Mouse (Mus musculus) intestine, embryonic 15.5 days (tissue): ENCODE data around the gene Lipc. TPM values are rescaled to one million over a fixed set of nuclear protein-coding genes. Genes with fewer than 3 reads are reported as not detected.
A peak's percentile ranks its signal among the peaks of the same experiment; 100 is the strongest.

ENCODE experiments used
- ATAC-seq: fragments of 200-750 bp; cut with Nextera tagmentation; 2 replicates; pipeline ENCODE4 v1.8.0; 2017; ENCODE audit warnings: moderate TSS enrichment, moderate library complexity
- H3K27ac ChIP-seq: fragments of 300-500 bp; sonication (generic); 2 replicates; pipeline ENCODE4 v1.5.1; 2015; ENCODE audit warnings: mild to moderate bottlenecking, inconsistent platforms
- H3K27me3 ChIP-seq: fragments of 300-500 bp; sonication (generic); replicated peaks from 2 replicates; pipeline ENCODE4 v1.6.1; 2015; ENCODE audit warnings: inconsistent platforms
- H3K36me3 ChIP-seq: fragments of 300-500 bp; sonication (generic); 2 replicates; pipeline ENCODE4 v1.6.1; 2015; ENCODE audit warnings: inconsistent platforms
- H3K4me1 ChIP-seq: fragments of 300-500 bp; sonication (generic); replicated peaks from 2 replicates; pipeline ENCODE4 v1.6.1; 2015; ENCODE audit warnings: inconsistent platforms
- H3K4me2 ChIP-seq: fragments of 300-500 bp; sonication (generic); replicated peaks from 2 replicates; pipeline ENCODE4 v1.6.1; 2015; ENCODE audit warnings: mild to moderate bottlenecking, inconsistent platforms
- H3K4me3 ChIP-seq: fragments of 300-500 bp; sonication (generic); replicated peaks from 2 replicates; pipeline ENCODE4 v1.5.1; 2015; ENCODE audit warnings: inconsistent platforms
- H3K9ac ChIP-seq: fragments of 300-500 bp; sonication (generic); 2 replicates; pipeline ENCODE4 v1.6.1; 2015; ENCODE audit warnings: inconsistent platforms
- H3K9me3 ChIP-seq: fragments of 300-500 bp; sonication (generic); 2 replicates; pipeline ENCODE4 v1.6.1; 2016; ENCODE audit warnings: inconsistent platforms
- WGBS: fragments of 180-500 bp; shearing (Covaris S2); methylation state at CpG from one replicate; pipeline ENCODE4 v1.1.7; 2015; 5-methylcytosine and 5-hydroxymethylcytosine counted together
- polyA plus RNA-seq: library from polyadenylated mRNA; unstranded; fragments of >200 nt; fragmentation: Nextera tagmentation; extraction: Ambion mirVana; gene quantifications from 2 replicates; pipeline ENCODE4 v1.2.1, GENCODE M21; 2015

Gene Lipc
- polyA plus RNA-seq, 1 experiment from 2014 or later, result 1.1 TPM

DNA sequence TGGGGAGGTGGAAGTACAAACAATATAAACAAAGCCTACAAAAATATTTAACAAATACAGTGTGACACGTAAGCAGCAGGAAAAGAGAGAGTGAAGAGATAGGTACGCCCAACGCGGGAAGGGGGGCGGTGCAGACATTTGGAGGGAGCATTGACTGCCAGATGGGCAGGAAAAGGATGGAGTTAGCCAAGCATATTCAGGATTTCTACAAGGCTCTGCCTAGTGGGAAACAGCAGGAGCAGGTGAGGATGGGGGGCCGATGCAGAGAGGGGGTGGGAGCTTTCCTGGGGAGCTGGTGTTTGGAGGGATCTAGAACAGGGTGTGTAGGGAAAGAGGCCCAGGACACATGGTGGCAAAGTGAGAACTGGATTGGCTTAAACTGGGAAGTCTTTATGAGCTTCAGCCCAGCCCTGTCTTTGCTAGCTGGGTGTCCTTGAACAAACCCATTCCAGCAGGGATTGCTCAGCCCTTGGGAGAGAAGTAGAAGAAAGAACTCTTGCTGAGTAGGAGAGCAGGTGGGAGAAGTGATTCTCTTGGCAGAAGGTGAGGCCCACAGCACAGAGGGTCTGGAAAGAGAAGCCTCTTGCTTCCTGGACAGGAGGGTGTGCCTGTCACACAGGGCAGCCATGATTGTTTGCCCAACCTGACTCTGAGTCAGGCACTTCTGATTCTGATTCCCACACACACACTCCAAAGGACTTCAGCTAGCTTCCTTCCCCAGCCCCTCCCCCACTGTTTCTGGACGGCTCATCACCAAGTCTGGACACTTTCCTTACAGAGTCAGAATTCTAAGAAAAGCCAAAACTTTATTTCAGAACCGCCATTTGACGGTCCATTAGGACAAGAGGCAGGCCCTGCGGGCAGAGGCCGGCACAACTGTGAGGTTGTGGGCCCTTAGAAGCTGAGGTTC is 49.0 kb downstream of the Lipc start:
- 0 out of 2 replicates have a peak, but pooled peaks cover 2% of the 10 kb centered on the region for H3K4me1 ChIP-seq
- ATAC-seq, result peak; percentile 45; the same call in 1 of the 2 replicates
- no peaks in the 10 kb centered on the region for H3K27me3 ChIP-seq
- H3K4me2 ChIP-seq, result no peak overlapping the region
- no peak overlapping the region for H3K9ac ChIP-seq
- 93% methylated on average over 11 of the region's 11 CpGs for WGBS
- no peaks in the 10 kb centered on the region for H3K9me3 ChIP-seq
- no peak overlapping the region for H3K27ac ChIP-seq
- H3K4me3 ChIP-seq, result no peak overlapping the region
- no peaks in the 10 kb centered on the region for H3K36me3 ChIP-seq

DNA sequence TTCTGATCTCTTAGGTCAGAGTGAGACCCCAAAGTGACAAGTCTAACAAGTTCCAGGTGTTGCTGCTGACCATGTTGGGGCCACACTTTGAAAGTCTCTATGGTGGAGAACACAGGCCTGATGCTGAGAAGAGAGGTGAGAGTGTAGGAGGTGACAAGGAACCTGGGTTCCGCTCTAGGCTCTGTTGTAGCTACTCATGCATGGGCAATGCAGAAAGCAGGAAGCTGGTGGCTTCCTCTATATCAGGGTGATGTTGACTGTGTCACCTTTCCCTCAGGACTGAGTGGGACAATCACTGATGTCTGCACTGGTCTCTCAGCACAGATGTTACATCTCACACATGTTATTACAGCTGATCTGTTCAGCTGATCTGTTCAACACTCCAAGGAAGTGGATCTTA is 57.8 kb downstream of the Lipc start:
- Histone ChIP-seq H3K9me3 (no peaks in the 10 kb centered on the region), H3K4me3 (no peak overlapping the region), H3K27me3 (no peaks in the 10 kb centered on the region), H3K36me3 (no peaks in the 10 kb centered on the region), H3K27ac (no peak overlapping the region), H3K9ac (no peak overlapping the region), H3K4me2 (no peak overlapping the region), H3K4me1 (no peaks in the 10 kb centered on the region)
- ATAC-seq, result no peak
- WGBS, result 85% methylated on average over 1 of the region's 1 CpGs

- no peak overlapping the region for H3K4me2 ChIP-seq
- 32% methylated on average over 3 of the region's 3 CpGs for WGBS
- H3K27ac ChIP-seq, result no peak overlapping the region
- 0 out of 2 replicates have a peak, but pooled peaks have one; percentile 10 for ATAC-seq
- no peaks in the 10 kb centered on the region for H3K4me1 ChIP-seq
- no peak overlapping the region for H3K9ac ChIP-seq
- no peaks in the 10 kb centered on the region for H3K9me3 ChIP-seq
- H3K4me3 ChIP-seq, result no peak overlapping the region
- H3K27me3 ChIP-seq, result no peaks in the 10 kb centered on the region
- no peaks in the 10 kb centered on the region for H3K36me3 ChIP-seq
These were observed 58.5 kb downstream of the Lipc start for GRCm38 (mm10) chr9:70893526-70893925.

DNA sequence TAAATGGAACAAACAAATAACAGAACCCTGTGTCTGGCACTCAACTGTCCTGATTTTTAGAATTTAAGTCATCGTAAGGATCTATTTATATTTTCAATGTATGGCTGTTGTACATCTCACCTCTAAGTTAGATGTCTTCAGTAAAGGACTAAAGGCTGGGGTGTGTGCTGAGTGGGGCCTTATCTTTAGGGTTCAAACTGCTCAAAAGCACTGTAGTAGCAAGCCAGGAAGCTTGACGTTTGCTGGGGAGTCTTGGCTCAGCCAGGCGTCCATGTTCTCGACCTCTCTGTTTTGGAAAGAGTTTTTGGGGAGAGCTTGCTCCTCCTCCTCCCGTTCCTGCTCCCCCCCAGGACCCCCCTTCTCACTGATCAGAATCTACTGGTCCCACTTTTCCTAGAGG is 59.4 kb downstream of the Lipc start:
- Histone ChIP-seq H3K9me3 (no peaks in the 10 kb centered on the region), H3K27ac (no peak overlapping the region), H3K4me2 (no peak overlapping the region), H3K4me3 (no peak overlapping the region), H3K9ac (no peak overlapping the region), H3K27me3 (no peaks in the 10 kb centered on the region), H3K4me1 (no peaks in the 10 kb centered on the region), H3K36me3 (no peaks in the 10 kb centered on the region)
- no peak for ATAC-seq
- 77% methylated on average over 5 of the region's 5 CpGs for WGBS

GRCm38 (mm10) chr9:70891431-70892133 is 60.4 kb downstream of the Lipc start:
- H3K4me1 ChIP-seq, result no peaks in the 10 kb centered on the region
- ATAC-seq, result no peak
- 42% methylated on average over 8 of the region's 8 CpGs for WGBS
- no peak overlapping the region for H3K4me3 ChIP-seq
- H3K4me2 ChIP-seq, result no peak overlapping the region
- H3K27ac ChIP-seq, result no peak overlapping the region
- H3K9me3 ChIP-seq, result no peaks in the 10 kb centered on the region
- H3K36me3 ChIP-seq, result no peaks in the 10 kb centered on the region
- H3K9ac ChIP-seq, result no peak overlapping the region
- H3K27me3 ChIP-seq, result no peaks in the 10 kb centered on the region

DNA sequence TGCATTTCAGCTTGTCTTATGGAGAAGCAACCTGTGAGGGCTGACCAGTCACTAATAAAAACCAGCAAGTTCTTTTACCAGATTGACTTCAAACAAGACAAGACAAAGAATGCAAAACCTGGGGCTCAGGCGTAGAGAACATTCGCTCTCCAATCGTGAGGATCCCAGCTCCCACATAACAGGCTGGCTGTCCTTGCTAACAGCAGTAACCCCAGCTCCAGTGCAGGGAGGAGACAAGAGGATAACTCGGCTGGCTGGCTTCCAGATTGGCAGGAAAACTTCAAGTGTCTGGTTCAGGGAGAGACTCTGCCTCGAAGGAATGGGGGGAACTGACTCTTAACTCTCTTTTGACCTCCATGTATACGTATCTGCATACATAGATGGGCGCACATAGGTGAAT is 61.3 kb downstream of the Lipc start:
- no peak for ATAC-seq
- Histone ChIP-seq H3K4me1 (no peaks in the 10 kb centered on the region), H3K4me2 (no peak overlapping the region), H3K27me3 (no peaks in the 10 kb centered on the region), H3K4me3 (no peak overlapping the region), H3K9ac (no peak overlapping the region), H3K9me3 (no peaks in the 10 kb centered on the region), H3K27ac (no peak overlapping the region), H3K36me3 (no peaks in the 10 kb centered on the region)
- 83% methylated on average over 7 of the region's 7 CpGs for WGBS

GRCm38 (mm10) chr9:70888969-70889368 is 63.1 kb downstream of the Lipc start:
- no peaks in the 10 kb centered on the region for H3K4me1 ChIP-seq
- no peaks in the 10 kb centered on the region for H3K36me3 ChIP-seq
- H3K9ac ChIP-seq, result no peak overlapping the region
- WGBS, result 52% methylated on average over 4 of the region's 4 CpGs
- H3K4me2 ChIP-seq, result no peak overlapping the region
- no peak overlapping the region for H3K4me3 ChIP-seq
- no peaks in the 10 kb centered on the region for H3K27me3 ChIP-seq
- peak overlapping the region; percentile 68 for H3K27ac ChIP-seq
- ATAC-seq, result peak; percentile 97
- no peaks in the 10 kb centered on the region for H3K9me3 ChIP-seq

- peak; percentile 82 for ATAC-seq
- Histone ChIP-seq H3K27ac (peak overlapping the region; percentile 68), H3K4me2 (no peak overlapping the region), H3K36me3 (no peaks in the 10 kb centered on the region), H3K4me1 (no peaks in the 10 kb centered on the region), H3K27me3 (no peaks in the 10 kb centered on the region), H3K9me3 (no peaks in the 10 kb centered on the region), H3K9ac (no peak overlapping the region), H3K4me3 (no peak overlapping the region)
- 83% methylated on average over 2 of the region's 2 CpGs for WGBS
These were observed 63.5 kb downstream of the Lipc start for GRCm38 (mm10) chr9:70888556-70888955.

DNA sequence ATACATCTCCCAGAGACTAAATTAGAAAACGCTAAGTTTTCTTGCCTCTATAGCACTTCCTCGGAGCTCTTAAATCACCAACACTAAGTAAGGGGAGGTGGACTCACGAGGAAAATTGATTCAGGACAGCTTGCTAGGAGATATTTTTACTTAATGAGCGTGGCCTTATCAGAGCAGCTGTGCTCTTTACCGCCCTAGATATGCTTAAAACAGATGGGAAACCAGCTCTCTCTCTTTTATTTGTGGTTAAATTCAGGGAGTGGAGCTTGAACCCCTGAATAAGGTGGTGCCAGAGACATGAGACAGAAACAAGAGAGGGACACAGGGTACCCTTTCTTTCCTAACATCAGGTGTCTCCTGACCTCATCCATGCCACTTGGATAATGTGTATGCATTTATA is 70.0 kb downstream of the Lipc start:
- Histone ChIP-seq H3K27ac (no peak overlapping the region), H3K9ac (no peak overlapping the region), H3K4me1 (no peaks in the 10 kb centered on the region), H3K4me3 (no peak overlapping the region), H3K4me2 (no peak overlapping the region), H3K36me3 (no peaks in the 10 kb centered on the region), H3K27me3 (no peaks in the 10 kb centered on the region), H3K9me3 (no peaks in the 10 kb centered on the region)
- no peak for ATAC-seq
- 53% methylated on average over 5 of the region's 5 CpGs for WGBS

GRCm38 (mm10) chr9:70878823-70879222 is 73.2 kb downstream of the Lipc start:
- no peak for ATAC-seq
- H3K27me3 ChIP-seq, result no peaks in the 10 kb centered on the region
- H3K36me3 ChIP-seq, result no peaks in the 10 kb centered on the region
- no peaks in the 10 kb centered on the region for H3K4me1 ChIP-seq
- H3K4me2 ChIP-seq, result no peak overlapping the region
- H3K9me3 ChIP-seq, result no peaks in the 10 kb centered on the region
- H3K4me3 ChIP-seq, result no peak overlapping the region
- no peak overlapping the region for H3K27ac ChIP-seq
- no peak overlapping the region for H3K9ac ChIP-seq

DNA sequence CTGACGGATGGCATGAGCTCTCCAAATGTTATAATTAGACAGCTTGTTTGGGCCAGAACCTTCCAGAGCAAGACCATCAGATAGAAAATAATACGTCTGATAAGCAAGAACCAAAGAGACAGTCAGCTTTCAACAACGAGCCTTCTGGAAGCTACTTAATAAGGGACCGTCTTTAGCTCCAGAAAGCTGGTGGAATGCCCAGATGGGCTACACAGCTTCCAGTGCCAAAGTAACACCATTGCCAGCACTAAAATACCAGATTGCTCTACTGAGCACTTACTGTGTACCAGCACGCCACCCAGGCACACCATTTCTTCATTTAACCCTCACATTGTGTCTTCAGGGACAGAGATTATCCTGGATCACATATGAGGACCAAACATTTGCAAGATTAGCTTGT is 73.9 kb downstream of the Lipc start:
- Histone ChIP-seq H3K36me3 (no peaks in the 10 kb centered on the region), H3K9ac (no peak overlapping the region), H3K4me2 (no peak overlapping the region), H3K27ac (no peak overlapping the region), H3K9me3 (no peaks in the 10 kb centered on the region), H3K4me3 (no peak overlapping the region), H3K4me1 (no peaks in the 10 kb centered on the region), H3K27me3 (no peaks in the 10 kb centered on the region)
- no peak for ATAC-seq
- 81% methylated on average over 5 of the region's 5 CpGs for WGBS

DNA sequence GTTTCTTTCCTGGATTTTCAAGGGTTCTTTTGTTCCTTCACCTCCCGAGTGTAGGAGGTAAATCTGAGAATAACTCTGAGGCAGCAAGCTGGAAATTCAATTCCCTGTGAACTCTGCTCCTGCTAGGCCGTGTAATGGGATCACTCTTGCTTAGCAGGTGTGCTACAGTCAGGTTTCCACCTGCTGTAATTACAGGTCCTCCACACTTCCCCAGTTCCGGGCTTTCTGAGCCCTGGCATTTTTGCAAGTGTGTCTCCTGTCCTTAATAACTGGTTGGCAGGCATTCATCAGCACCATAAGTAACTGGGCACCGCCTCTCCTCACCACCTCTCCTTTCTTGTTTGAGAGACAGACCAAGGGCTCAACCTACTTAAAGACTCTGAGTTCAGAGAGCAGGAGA is 76.5 kb downstream of the Lipc start:
- H3K36me3 ChIP-seq, result no peaks in the 10 kb centered on the region
- WGBS, result 67% methylated on average over 4 of the region's 4 CpGs
- H3K27ac ChIP-seq, result no peak overlapping the region
- no peak overlapping the region for H3K4me3 ChIP-seq
- no peaks in the 10 kb centered on the region for H3K4me1 ChIP-seq
- no peaks in the 10 kb centered on the region for H3K9me3 ChIP-seq
- H3K4me2 ChIP-seq, result no peak overlapping the region
- H3K27me3 ChIP-seq, result no peaks in the 10 kb centered on the region
- ATAC-seq, result no peak
- H3K9ac ChIP-seq, result no peak overlapping the region

GRCm38 (mm10) chr9:70875059-70875458 is 77.0 kb downstream of the Lipc start:
- H3K36me3 ChIP-seq, result no peaks in the 10 kb centered on the region
- H3K4me1 ChIP-seq, result no peaks in the 10 kb centered on the region
- 76% methylated on average over 4 of the region's 4 CpGs for WGBS
- no peak for ATAC-seq
- H3K27me3 ChIP-seq, result no peaks in the 10 kb centered on the region
- no peak overlapping the region for H3K27ac ChIP-seq
- H3K9me3 ChIP-seq, result no peaks in the 10 kb centered on the region
- no peak overlapping the region for H3K4me2 ChIP-seq
- H3K9ac ChIP-seq, result no peak overlapping the region
- no peak overlapping the region for H3K4me3 ChIP-seq
